Mouse (Mus musculus): ENCODE data around the gene Taldo1.

The Taldo1 gene

DNA sequence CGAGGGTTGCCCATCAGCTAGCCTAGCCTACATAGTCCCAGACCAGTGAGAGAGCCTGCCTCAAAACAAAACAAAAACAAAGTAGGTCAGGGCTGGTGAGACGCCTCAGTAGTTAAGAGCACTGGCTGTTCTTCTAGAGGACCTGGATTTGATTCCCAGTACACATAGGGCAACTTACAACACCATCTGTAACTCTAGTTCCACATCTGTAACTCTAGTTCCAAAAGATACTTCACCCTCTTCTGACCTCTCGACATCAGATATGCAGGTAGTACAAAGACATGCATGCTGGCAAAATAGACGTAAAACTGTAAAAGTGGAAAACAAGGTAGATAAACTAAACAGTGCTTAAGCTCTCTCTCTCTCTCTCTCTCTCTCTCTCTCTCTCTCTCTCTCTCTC is 31.8 kb downstream of the Taldo1 start:
- DNase-seq (ENCODE audit: low spot score in 2 of 2) = no peak

DNA sequence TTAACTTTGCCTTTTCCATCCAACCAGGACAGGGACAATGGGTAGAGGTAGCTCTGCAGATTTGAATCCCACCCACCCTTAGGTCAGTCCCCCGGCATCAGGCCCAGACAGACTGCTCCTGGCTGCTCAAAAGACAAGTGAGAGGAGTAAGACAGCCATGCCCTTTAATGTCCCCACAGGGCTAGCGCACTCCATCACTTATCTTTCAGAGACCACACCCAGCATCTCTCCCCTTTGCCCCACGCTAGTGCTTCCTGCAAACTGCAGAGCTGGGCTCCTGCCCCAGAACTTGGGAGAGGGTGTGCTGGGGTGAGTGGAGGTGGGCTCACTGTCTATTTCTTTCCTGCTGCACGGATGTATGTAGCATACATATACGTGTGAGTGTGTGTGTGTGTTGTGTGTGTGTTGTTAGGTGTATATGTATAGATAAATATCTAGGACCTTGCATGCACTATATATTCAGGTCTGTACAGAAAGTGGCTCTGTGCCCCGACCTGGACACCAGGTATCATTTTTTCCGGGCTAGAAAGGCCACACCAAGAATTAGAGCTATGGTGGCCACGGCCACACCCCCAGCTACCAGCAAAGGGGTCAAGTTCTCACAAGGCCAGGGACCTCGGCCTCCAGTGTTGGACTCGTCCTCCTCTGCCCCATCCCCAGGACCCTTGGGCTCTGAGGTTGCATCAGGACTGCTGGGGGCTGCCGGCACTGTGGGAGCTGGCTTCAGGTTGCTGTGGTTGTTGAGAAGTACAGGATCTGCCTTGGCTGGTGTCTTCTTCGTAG is 35.1 kb downstream of the Taldo1 start:
- no peak for DNase-seq (ENCODE audit: low spot score in 2 of 2)

DNA sequence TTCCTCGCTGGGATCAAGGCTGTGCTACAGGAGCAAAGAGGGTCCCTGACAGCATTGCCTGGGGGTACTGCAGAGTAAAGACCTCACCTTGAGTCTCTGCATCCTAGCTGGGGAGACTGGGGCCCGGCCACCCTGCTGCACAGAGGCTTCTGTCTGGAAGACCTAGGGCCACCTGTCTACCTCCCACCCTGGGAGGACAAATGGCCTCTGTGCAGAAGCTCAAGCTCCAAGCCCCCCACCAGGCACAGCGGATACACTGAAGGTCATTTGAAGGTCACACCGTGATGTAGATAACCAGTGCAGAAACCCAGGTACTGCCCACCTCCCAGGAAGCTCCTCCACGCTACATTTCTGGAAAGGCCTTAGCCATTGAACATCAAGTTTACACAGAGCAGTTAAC is 36.7 kb downstream of the Taldo1 start:
- no peak for DNase-seq (ENCODE audit: low spot score in 2 of 2)

DNA sequence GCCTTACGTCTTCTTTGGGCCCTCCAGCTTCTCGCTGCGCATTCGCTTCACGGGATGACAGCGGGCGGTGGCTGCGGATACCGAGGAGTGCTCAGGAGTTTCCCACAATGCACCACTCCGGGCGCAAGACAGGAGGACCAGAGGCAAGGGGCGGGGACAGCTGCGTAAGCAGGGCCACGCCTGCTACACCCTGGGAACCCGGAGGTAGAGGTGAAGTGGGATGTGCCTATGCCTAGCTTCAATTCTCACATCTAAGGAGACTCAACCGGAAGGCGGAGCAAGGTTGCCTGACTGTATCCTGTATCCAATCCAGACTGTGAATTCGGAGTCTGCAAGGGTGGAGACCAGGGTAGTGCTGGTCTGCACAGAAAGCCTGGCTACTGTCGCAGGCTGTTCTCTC is 37.3 kb downstream of the Taldo1 start, which contains the start of gene Cend1:
Gene Cend1 (minus strand): TSS at position 182 of the 400 bp plus-strand sequence.
- DNase-seq (ENCODE audit: low spot score in 2 of 2) = peak; percentile 88 to 93

DNA sequence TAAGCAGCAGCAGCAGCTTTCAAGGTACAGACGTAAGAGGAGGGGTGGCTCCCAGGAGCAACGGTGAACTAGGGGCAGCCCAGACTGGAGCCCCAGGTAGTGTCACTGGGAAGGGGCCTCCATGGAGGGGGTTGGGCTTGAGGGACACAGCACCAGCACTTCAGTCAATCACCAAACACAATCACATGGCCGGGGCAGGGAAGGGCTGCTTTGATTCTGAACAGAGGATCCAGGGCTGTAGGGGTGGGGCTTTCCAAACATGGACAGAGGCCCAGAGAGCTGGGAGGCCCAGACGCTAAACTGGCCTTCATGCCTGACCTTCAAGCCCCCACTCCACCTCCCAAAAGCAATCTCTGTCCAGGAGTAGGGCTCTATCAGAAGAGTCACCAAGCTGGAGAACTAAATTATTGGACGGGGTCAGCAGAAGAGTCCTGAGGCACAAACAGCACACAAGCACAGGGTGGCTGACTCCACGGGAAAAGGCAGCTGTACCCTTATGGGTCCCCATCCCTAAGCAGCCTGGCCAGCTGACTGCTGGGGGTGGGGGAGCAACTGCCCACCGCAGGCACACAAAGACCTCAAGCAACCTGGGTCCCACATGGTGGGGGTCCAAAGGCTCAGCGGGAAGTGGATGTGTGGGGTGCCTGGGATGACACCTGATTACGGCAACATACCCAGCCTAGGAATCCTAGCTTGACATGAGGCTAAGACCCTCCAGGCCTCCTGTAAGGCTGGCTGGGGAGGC is 38.0 kb downstream of the Taldo1 start:
- DNase-seq (ENCODE audit: low spot score in 2 of 2) = no peak

DNA sequence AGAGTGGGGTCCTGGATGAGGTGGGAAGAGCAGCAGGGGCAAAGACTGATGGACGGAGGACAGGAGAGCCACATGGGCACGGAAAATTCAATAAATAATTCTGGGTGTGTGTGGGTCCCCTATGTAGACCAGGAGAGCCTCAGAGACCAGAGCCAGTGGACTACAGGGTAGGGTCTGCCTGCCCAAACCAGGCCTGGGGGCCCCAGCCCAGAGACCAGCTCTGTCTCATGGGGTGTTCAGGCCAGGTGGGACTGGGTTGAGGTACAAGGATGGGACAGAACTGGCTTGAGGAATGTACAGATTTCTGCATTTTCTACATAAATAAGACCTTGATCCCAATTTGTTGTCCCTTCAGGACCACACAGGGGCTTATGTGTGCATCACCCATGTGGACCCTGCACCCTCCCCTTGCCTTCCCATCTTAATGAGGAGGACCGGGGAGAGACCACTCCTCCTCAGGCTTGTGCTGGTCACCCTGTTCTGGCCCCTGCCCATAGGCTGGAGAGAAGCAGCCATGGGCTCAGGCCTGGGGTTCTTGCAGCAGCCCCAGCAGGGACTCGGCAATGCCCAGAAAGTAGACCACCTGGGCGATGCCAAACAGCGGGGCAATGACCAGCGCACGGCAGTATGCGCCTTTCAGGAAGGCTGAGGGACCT is 38.7 kb downstream of the Taldo1 start:
- DNase-seq (ENCODE audit: low spot score in 2 of 2) = no peak

DNA sequence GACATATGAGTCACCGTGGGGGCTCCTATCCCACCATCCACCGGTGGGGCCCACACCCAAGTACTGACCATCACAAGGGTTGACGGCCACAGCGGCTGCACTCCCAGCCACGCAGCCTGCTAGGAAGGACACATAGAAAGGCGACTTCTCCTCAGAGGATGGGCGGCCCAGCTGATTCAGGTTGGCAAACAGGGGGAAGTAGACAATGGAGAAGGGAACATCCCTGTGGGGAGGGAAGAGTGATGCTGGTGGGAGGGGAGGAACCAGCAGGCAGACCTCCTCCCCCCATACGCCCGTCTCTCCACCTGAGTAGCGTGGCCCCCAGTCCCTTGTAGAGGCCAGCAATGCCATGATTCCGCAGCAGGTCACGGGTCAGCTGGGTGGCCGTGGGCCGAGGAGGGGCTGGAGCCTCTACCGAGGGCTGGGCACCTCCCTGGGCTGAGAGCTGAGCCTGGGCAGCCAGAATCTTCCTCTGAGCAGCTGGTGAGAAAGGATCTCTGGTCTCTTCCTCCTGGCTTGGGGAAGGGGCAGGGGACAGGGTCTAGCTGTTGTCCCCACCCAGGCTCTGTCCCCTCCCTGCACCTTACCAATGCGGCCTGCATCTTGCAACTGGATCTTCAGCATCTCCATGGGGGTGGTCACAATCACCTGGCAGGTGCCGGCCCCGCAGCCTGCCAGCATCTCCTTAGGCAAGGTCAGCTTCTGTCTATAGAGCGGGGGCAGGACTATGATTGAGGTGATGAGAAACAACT is 39.6 kb downstream of the Taldo1 start:
- DNase-seq (ENCODE audit: low spot score in 2 of 2) = no peak

DNA sequence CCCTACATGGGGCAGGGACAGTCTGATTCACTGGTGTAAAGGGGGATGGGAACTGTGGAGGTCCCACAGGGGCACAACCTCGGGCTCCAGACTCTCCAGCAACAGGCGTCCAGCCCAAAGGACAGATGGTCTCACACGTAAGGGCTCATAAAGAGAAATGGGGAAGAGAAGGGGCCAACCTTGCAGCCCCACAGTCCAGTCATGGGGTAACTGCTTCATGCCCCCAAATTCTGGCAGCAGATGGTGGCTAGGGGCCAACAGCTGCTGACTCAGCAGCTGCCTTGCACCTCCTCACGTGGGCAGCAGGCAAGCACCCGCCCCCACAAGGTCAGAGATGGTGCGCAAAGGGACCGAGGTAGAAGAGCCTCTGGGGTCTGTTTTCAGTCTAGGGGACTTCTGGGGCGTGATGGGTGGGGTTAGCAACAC is 40.2 kb downstream of the Taldo1 start:
- no peak for DNase-seq (ENCODE audit: low spot score in 2 of 2)

DNA sequence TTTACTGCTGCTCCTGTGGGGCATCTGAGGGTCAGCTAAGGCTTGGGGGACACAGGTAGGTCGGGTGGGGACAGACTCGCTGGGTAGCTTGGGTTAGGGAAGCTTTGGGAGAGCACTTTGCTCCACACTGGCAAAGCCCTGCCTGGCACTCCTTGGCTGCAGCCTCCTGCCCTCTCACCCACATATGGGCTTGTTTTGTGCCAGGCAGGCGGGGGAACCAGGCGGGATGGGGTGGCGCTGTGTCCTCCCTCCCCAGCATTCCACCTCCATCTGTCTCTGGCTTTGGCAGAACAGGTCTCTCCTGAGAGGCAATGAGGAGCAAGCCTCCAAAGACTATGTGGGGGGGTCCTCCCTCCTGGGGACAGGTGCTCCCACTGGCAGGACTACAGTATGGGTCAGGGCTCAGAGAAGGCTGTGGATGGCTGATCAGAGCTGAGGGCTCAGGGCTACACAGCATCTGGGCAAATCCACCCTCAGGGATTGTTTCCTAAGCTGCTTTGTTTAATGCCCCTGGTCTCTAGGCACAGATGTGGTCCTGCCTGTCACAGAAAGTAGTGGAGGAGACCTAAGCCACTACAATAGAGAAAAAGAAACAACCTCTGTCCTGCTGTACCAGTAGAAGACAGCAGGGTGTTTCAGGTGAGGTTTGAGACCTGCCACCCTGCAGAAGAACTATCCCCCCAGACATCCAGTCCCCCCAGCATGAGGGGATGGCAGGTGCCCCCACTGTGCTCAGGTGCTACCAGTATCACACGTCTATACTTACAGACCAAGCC is 40.9 kb downstream of the Taldo1 start:
- no peak for DNase-seq (ENCODE audit: low spot score in 2 of 2)

DNA sequence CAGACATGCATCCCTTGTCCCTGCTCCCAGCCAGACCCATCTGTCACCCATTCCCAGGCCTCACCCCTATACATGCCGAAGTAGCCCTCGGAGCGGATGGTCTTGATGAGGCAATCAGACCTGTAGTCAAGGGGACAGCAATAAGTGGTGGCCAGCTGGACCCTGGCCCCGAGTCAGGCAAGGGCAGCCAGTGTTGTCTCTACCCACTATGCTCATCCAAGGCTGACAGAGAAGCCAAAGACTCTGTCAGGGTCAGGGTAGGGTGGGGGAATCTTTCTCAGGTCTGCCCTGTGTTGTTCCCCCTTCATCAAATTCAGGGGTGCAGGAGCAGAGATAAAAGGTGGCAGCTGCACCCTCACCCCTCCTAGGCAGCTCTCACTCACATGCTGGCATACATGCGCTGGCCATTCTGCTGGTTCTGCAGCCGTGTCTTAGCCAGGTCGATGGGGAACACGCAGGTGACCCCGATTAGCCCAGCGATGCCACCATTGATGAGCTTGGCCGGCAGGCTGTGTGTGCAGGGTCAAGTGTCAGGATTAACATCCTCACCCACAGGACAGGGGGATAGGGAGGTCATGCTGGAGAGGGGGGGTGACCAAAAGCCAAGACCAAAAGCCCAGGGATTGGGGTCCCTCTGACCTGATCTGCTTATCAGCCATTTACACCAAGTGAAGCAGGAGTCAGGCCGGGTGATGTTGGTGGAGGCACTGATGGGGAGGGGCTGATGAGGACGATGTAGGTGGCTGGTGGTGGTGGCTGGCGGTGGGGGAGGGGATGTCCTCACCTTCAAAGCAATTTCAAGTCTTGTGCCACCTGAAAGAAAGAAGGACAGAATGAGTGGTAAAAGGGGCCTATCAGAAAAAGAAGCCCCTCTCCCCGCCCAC is 41.8 kb downstream of the Taldo1 start:
- no peak for DNase-seq (ENCODE audit: low spot score in 2 of 2)

DNA sequence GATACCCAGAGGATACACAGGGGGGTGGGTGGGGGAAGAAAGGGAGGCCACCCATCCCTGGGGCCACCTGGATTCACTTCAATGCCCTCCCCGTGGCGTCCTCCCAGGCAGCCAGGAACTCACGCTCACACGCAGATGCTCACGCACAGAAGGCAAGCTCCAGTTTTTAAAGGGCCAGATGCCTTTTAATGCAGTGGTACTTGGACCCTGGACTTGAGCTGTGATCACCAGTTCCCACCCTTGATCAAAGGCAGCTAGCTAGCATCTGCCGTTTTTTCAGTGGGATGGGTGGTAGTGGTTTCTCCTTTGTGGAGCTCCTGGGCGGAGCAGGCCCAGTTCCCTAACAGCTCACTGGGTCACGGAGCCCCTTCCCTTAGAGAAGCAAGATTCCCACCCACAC is 42.5 kb downstream of the Taldo1 start:
- peak; percentile 67 to 79 for DNase-seq (ENCODE audit: low spot score in 2 of 2)

DNA sequence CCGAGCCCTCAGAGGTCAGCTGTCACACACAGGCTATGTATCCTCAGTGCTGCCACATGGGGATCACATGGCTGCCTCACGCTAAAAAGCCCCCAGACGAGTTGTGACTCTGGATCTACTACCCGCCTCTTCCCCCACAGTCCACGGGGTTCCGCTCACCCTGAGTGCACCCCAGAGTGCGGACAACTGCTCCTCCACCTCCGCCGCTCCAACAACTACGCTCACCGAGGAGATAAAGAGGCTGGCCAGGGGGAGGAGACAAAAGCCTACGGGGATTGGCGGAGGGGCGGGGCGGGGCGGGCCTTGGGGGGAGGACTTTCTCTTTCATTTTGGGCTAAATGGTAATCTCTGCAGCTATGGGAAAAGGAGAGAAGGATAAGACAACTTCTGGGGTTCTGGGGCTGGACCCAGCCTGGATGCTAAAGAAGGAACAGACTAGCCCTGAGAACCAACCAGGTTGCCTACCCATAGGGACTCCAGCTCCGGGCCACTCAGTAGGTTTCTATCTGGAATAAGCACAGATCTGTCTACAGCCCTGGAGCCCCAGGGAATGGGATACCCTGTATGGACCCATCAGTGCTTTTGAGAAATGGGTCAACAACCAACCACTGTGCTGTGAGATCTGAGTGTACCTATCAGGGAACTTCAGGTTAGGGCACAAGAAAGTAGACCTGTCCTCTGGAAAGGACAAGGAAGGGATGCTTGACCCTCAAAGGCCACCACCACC is 43.3 kb downstream of the Taldo1 start:
- DNase-seq (ENCODE audit: low spot score in 2 of 2) = no peak

DNA sequence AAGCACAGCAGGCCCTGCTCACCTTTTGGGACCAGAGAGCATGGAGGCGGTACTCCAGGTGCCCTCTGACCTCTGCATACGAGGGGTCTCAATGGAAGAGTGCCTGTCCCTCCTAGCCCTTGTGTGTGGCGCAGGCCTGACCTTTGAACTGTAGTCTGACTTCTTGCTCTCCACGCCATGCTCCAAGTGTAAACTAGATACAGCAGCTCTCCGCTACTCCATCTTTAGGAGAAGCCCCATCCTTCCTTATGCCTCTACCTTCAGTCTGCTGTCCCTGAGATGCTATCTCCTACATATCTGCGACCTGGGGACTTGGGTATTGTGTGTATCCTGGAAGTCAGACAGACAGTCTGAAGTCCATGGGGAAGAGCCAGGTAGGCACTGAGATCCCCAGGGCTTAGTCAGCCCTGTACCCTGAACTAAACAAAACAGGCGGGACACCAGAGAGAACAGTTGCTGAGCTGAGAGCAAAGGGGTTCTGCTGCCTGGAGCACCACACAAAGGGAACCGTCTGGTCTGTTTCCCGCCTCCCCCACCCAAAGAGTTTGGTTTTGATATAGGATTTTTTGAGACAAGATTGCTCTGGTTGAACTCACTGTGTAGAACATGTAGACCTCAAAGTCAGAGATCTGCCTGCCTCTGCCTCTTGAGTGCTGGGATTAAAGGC is 44.0 kb downstream of the Taldo1 start:
- DNase-seq (ENCODE audit: low spot score in 2 of 2) = no peak

DNA sequence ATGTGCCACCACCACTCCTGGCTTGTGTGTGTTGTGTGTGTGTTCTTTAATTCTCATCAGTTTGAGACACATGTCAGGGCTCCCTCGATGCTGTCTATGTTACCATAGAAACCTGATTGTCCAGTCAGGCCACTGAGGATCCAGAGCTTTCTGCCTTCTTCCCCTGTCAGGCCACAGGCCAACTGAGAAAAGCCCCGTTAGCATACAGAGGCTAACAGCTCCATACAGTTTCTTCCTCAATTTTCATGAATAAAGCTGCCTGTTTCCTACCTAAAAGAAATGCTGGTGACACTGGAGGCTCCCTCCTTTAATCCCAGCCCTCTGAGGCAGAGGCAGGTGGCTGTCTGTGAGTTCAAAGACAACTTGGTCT is 44.5 kb downstream of the Taldo1 start:
- no peak for DNase-seq (ENCODE audit: low spot score in 2 of 2)

DNA sequence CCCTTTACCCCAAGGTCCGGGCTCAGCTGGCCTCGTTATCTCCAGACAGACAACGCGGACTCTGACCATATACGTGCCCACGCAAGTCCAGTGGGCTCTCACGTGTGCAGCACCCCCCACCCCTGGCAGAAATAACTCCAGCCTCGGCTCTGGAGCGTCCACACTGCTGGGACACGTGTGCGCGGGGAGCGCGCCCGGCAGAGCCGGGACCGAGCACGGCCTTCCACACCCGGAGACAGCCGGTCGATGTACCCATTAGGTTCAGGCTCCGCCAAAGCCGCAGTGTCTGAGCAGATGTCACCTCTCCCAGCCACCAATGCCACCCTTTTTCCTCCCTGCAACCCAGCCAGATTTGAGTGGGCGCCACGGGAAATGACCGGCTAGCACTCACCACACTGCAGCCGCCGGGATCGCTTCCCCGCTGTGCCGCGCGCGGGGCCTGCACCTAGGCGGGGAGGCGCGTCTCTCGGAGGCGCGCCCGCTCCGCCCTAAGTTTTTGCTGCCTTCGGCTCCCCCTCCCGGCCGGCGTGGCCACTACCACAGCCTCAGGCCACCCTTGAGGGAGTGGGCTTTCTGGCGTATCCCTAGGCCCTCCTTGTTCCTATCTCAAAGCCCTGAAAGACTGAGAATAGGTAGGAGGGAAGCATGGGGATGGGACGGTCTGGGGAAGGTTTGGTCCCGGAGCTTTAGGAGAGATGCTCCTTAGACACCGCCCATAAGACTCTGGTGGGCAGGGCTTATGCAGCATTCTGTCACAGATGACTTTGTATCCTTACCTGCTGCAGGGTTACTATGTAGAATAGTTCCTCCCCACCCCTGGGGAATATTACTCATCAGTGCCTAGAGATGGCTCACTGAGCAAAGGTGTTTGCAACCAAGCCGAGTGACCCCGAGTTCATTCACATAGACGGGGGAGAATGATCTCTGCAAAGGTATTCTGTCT is 45.5 kb downstream of the Taldo1 start, which contains the start of gene Slc25a22:
Gene Slc25a22 (minus strand): TSS at position 715 of the 943 bp plus-strand sequence.
- DNase-seq (ENCODE audit: low spot score in 2 of 2) = peak; percentile 75 to 78

DNA sequence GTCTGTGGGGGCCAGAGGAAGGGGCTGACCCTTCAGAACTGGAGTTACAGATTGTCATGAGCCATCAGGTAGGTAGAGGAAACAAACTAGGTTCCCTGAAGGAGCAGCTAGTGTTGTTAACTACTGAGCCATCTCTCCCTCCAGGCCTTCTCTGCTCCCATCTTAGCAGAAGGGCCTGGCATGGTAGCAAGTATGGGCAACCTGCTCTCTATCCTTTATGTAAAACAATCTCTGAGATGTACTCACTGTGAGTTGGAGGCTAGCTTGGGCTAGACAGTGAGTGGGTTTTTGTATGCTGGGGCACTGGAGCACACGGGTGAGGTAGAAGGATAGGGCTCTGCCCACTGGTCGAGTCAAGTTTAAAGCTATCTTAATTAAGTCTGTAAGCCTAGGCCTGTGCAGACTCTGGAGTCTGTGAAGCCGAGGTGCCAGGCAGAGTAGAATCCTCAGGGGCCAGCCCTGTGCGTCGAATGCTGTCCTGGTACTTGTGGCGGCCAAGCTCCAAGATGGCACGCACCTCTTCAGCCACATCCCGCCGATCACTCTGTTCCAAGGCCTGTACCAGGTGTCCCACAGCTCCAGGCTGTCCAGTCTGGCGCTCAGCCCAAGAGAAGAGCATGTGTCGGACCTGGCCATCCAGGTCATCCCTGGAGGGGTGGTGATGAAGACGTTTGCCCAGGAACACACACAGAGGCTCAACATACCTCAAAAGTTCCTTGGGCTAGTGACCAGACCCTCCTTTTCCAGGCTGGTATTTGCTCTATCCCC is 46.4 kb downstream of the Taldo1 start:
- no peak for DNase-seq (ENCODE audit: low spot score in 2 of 2)

DNA sequence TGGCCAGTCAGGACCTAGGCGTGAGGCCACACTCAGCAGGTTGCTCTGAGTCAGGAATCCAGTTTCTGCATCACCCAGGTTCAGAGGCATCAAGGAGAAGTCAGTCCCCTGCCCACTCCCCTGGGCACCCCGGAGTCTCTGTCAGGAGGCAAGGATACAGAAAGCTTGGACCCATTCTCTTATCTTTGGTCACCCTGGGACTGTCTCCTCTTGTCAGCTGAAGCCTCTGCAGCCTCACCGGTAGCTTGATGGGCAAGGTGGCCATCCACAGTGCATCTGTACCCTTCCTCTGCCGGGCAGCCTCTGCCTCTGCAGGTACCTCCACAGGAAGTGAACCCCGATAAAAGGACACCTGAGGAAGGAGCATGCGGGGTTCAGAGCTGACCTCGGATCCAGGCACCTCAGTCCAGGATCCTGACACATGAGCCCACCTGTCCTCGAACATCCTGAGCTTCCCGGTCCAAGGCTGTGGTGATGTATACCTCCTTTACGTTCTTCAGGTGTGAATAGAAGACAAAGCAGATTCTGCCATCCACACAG is 47.2 kb downstream of the Taldo1 start:
- no peak for DNase-seq (ENCODE audit: low spot score in 2 of 2)
